Mouse (Mus musculus) lung, embryonic 15.5 days (tissue): ENCODE measurements around the gene Caskin1. TPM values are rescaled to one million over a fixed set of nuclear protein-coding genes. Genes with fewer than 3 reads are reported as not detected.

Experiments used
- ATAC-seq: fragments of 200-750 bp; cut with Nextera tagmentation; 2 replicates; pipeline ENCODE4 v1.8.0; 2017; ENCODE audit warnings: moderate number of reproducible peaks, borderline replicate concordance; ENCODE audit not compliant: low FRiP score, low TSS enrichment; ENCODE audit errors: extremely low read depth
- H3K27ac ChIP-seq: fragments of 300-500 bp; sonication (generic); 2 replicates; pipeline ENCODE4 v1.5.1; 2015; ENCODE audit warnings: moderate library complexity, mild to moderate bottlenecking, inconsistent platforms
- H3K27me3 ChIP-seq: fragments of 300-500 bp; sonication (generic); 2 replicates; pipeline ENCODE4 v1.6.1; 2015; ENCODE audit warnings: inconsistent platforms
- H3K36me3 ChIP-seq: fragments of 300-500 bp; sonication (generic); 2 replicates; pipeline ENCODE4 v1.6.1; 2015; ENCODE audit warnings: inconsistent platforms
- H3K4me1 ChIP-seq: fragments of 300-500 bp; sonication (generic); 2 replicates; pipeline ENCODE4 v1.6.1; 2015; ENCODE audit warnings: inconsistent platforms
- H3K4me2 ChIP-seq: fragments of 300-500 bp; sonication (generic); 2 replicates; pipeline ENCODE4 v1.6.1; 2015; ENCODE audit warnings: inconsistent platforms, mild to moderate bottlenecking, moderate library complexity
- H3K4me3 ChIP-seq: fragments of 300-500 bp; sonication (generic); 2 replicates; pipeline ENCODE4 v1.5.1; 2015; ENCODE audit warnings: mild to moderate bottlenecking, inconsistent platforms
- H3K9ac ChIP-seq: fragments of 300-500 bp; sonication (generic); 2 replicates; pipeline ENCODE4 v1.6.1; 2015; ENCODE audit warnings: inconsistent platforms
- H3K9me3 ChIP-seq: fragments of 300-500 bp; sonication (generic); 2 replicates; pipeline ENCODE4 v1.6.1; 2016; ENCODE audit warnings: inconsistent platforms
- WGBS: fragments of 180-500 bp; shearing (Covaris S2); methylation state at CpG from one replicate; pipeline ENCODE4 v1.1.7; 2015; 5-methylcytosine and 5-hydroxymethylcytosine counted together
- polyA plus RNA-seq: library from polyadenylated mRNA; unstranded; fragments of >200 nt; fragmentation: Nextera tagmentation; extraction: Ambion mirVana; gene quantifications from 2 replicates; pipeline ENCODE4 v1.2.1, GENCODE M21; 2015

Caskin1 gene
- polyA plus RNA-seq, result 0.97 and 1.0 TPM in 2 replicates

DNA sequence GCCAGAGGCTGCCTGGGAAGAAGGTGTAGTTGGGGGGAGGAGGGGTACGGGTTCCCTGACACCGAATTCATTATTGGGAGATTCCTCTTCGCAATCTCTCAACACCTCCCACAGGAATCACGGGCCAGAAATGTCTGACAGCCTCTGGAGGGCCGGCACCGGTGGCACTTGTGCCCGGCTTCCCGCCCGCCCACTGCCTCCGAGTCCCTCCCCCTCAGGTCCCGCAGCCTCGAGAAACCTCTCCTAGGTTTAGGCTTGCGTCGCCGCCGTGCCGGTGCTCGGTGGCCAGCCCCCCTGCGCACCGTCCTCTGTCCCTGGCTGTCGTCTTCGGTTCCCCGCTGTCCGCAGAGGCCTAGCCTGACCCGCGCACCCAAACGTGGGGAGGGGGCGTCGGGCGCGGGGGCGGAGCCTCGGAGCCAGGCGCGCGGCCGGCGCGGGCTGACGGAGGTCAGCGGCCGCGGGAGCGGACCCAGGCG lies at the start of gene Caskin1:
Gene Caskin1, plus strand, starts transcription at position 416 of the 476 bp plus-strand sequence.
- no peak within 1 kb of the TSS for H3K27ac ChIP-seq
- no peaks in the 10 kb centered on the region for H3K9me3 ChIP-seq
- peak within 1 kb of the TSS; percentile 54 for H3K4me3 ChIP-seq
- H3K9ac ChIP-seq, result peak within 1 kb of the TSS; percentile 57
- 2% methylated on average over 44 of the region's 45 CpGs for WGBS
- ATAC-seq, result peak; percentile 43; the same call in 1 of the 2 replicates
- no peaks in the 10 kb centered on the region for H3K36me3 ChIP-seq
- H3K4me1 ChIP-seq, result peaks cover 13% of the 10 kb centered on the region
- peaks cover 44% of the 10 kb centered on the region for H3K27me3 ChIP-seq
- peak within 1 kb of the TSS; percentile 100 for H3K4me2 ChIP-seq

DNA sequence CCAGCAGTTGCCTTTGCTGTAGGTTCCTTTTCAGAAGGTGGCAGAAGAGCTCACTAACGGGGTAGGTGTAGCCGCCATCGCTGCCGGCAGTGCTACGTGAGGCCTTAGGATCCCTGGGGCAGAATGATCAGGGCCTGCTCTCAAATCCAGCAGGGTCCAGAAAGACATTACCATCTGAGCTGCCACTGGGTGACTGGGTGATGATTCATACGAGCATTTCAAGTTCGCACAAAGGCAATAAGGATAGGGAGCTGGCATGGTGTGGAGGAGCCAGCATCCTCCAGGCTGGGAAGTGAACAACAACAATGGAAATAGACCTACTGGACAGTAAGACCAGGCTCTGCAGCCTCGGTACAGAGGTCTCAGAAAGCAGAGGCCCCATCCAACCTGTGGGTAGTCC lies 48.0 kb upstream of the Caskin1 start:
- Histone ChIP-seq H3K4me2 (no peak overlapping the region), H3K36me3 (peaks cover 65% of the 10 kb centered on the region), H3K9ac (no peak overlapping the region), H3K27me3 (no peaks in the 10 kb centered on the region), H3K4me1 (no peaks in the 10 kb centered on the region), H3K4me3 (no peak overlapping the region), H3K9me3 (no peaks in the 10 kb centered on the region), H3K27ac (no peak overlapping the region)
- ATAC-seq, result no peak
- 86% methylated on average over 8 of the region's 8 CpGs for WGBS

DNA sequence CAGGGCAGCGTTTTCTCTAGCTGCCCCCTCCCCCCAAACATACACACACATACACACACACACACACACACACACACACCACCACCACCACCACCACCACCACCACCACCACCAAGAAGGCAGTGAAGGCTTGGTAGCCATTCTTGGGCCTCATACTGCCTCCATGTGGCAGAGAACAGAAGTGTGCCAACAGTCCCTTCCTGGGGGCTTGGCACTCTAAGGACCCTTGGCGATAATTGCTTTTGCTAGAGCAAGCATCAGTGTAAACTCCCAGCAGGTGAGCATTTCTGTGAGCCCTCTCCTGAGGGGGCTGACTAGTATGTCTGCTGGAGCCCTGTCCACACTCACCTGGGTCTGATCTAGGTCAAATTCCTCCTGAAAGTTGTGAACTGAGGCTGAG lies 47.3 kb upstream of the Caskin1 start:
- Histone ChIP-seq H3K4me3 (no peak overlapping the region), H3K27ac (no peak overlapping the region), H3K27me3 (no peaks in the 10 kb centered on the region), H3K4me1 (no peaks in the 10 kb centered on the region), H3K9ac (no peak overlapping the region), H3K9me3 (no peaks in the 10 kb centered on the region), H3K4me2 (no peak overlapping the region), H3K36me3 (peaks cover 70% of the 10 kb centered on the region)
- ATAC-seq, result no peak
- 33% methylated on average over 2 of the region's 2 CpGs for WGBS

DNA sequence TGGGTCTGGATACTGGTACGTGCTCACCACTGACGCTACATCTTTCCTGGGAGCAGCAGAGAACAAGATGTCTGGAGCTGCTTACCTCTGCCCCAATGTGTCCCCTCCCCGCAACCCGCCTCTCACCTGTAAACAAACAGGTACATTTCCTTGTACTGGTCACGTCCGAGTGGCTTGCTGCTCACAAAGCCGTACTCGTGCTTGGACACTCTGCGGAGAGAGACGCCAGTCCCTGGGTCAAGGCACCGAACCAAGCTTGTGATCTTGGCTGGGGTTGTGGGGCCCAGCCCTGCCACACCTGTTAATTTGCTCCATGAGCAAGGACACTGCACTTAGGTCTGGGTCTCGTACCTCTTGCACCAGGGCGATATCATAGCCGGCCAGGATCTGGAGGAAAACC lies 46.3 kb upstream of the Caskin1 start:
- 84% methylated on average over 14 of the region's 14 CpGs for WGBS
- Histone ChIP-seq H3K27me3 (no peaks in the 10 kb centered on the region), H3K27ac (no peak overlapping the region), H3K4me3 (no peak overlapping the region), H3K9ac (no peak overlapping the region), H3K9me3 (no peaks in the 10 kb centered on the region), H3K4me2 (no peak overlapping the region), H3K4me1 (no peaks in the 10 kb centered on the region), H3K36me3 (peaks cover 77% of the 10 kb centered on the region)
- no peak for ATAC-seq

DNA sequence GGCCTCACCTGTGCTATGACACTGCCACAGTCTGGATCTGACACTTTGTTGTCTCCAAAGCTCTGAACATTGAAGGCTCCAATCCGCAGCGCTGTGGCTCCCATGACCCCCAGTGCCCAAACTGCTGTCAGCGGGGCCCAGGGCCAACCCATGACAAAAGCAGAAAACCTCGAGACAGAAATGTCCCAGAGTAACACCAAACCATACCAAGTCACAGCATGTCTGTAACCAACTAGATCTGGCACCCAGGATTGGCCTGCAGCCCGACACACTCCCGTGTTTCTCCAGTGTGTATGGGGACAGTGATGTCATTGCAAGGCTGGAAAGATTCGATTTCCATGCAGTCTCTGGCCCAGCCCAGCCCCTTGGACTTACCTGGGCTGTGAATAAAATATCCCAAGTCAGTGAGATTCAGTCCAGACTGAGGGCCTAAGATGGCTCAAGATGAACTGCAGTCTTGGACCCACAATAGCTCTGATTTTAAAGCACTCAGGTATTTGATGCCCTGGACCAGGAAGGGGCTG lies 45.7 kb upstream of the Caskin1 start, which contains the start of gene Dnase1l2:
Gene Dnase1l2, minus strand, starts transcription at position 474 of the 524 bp plus-strand sequence.
- Histone ChIP-seq H3K4me3 (no peak within 1 kb of the TSS), H3K27me3 (no peaks in the 10 kb centered on the region), H3K9ac (no peak within 1 kb of the TSS), H3K36me3 (peaks cover 77% of the 10 kb centered on the region), H3K27ac (no peak within 1 kb of the TSS), H3K9me3 (no peaks in the 10 kb centered on the region), H3K4me2 (no peak within 1 kb of the TSS), H3K4me1 (no peaks in the 10 kb centered on the region)
- WGBS, result 76% methylated on average over 7 of the region's 7 CpGs
- ATAC-seq, result no peak

DNA sequence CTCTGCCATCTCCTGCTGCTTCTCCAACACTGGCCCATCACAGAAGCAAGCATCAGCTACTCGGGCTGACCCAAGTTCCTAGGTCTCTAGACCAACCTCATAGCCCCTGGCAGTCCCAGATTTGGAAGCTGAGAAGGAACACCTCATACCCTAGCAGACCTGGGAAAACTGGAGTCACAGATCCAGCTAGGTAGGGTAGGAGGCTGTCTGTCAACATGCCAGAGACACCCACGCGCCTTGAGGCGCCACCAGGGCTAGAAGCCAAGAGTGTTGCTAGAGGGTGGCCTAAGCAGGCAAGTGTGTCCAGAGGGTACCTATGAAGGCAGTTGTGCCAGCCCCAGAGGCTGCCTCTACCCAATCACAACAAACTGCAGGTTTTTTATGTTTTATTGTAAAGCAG lies 45.0 kb upstream of the Caskin1 start:
- H3K36me3 ChIP-seq, result peaks cover 77% of the 10 kb centered on the region
- no peaks in the 10 kb centered on the region for H3K4me1 ChIP-seq
- no peaks in the 10 kb centered on the region for H3K9me3 ChIP-seq
- H3K4me3 ChIP-seq, result no peak overlapping the region
- no peak overlapping the region for H3K27ac ChIP-seq
- H3K4me2 ChIP-seq, result no peak overlapping the region
- WGBS, result 75% methylated on average over 4 of the region's 4 CpGs
- no peaks in the 10 kb centered on the region for H3K27me3 ChIP-seq
- H3K9ac ChIP-seq, result no peak overlapping the region
- no peak for ATAC-seq

DNA sequence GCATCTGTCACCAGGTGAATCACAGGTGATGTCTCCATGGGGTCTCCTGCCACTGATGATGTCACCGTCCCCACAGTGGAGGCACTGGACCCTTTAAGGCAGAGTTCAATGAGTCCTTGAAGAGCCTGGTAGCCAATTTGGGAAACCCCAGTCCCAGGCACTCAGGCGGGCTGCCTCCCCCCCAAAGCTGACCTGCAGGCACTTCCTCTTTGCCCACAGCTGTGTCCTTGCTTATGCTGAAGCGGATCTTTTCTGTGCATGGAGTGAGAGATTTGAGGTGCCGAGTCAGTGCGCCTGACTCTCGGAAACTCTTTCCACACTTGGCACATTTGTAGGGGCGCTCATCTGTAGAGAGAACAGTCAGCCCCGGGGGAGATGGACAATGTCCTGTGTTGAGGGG lies 41.8 kb upstream of the Caskin1 start:
- H3K4me1 ChIP-seq, result no peaks in the 10 kb centered on the region
- no peak for ATAC-seq
- no peaks in the 10 kb centered on the region for H3K27me3 ChIP-seq
- H3K36me3 ChIP-seq, result peaks cover 80% of the 10 kb centered on the region
- H3K9me3 ChIP-seq, result no peaks in the 10 kb centered on the region
- no peak overlapping the region for H3K9ac ChIP-seq
- H3K27ac ChIP-seq, result no peak overlapping the region
- H3K4me2 ChIP-seq, result no peak overlapping the region
- 88% methylated on average over 8 of the region's 8 CpGs for WGBS
- no peak overlapping the region for H3K4me3 ChIP-seq

DNA sequence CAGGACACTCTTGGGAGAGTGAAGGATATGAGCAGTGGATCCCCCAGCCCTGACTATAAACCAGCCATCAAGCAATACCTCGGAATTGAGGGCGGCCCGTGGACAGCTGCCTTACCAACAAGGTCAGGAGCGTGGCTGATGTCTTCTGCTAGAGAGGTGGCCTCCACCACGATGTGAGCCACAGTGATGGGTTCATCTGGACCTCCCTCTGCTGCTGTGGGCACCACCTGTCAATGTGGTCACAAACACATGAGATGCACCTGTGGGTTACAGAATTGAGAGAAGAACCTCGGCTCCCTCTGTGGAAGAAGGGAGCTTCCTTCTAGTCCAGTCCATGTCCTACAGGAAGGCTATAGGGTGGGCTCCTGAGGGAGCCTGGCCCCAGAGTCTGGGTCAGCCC lies 38.9 kb upstream of the Caskin1 start:
- no peak overlapping the region for H3K9ac ChIP-seq
- WGBS, result 89% methylated on average over 6 of the region's 6 CpGs
- H3K4me3 ChIP-seq, result no peak overlapping the region
- H3K4me2 ChIP-seq, result no peak overlapping the region
- H3K4me1 ChIP-seq, result peaks cover 14% of the 10 kb centered on the region
- H3K9me3 ChIP-seq, result no peaks in the 10 kb centered on the region
- no peaks in the 10 kb centered on the region for H3K27me3 ChIP-seq
- H3K27ac ChIP-seq, result no peak overlapping the region
- H3K36me3 ChIP-seq, result peaks cover 65% of the 10 kb centered on the region
- ATAC-seq, result no peak

DNA sequence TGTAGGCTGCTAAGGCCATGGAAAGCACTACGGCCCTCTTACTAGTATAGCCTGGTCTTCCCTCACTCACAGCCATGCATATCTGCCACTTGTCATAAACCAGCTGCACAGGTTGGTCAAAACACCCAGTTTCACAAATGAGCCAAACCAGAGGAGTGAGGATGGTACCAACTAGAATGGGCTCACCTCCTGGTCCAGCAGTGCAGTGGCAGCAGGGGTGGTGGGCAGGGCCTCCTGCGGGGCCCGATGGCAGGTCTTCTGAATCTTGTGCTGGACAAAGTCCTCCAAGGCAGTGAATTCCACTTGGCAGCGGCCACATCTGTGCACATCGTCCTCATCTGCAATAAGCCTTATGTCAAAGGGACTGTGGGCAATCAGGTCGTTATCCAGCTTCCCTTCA lies 37.2 kb upstream of the Caskin1 start:
- H3K27me3 ChIP-seq, result no peaks in the 10 kb centered on the region
- peaks cover 18% of the 10 kb centered on the region for H3K4me1 ChIP-seq
- H3K4me2 ChIP-seq, result no peak overlapping the region
- H3K36me3 ChIP-seq, result peaks cover 48% of the 10 kb centered on the region
- ATAC-seq, result no peak
- H3K4me3 ChIP-seq, result no peak overlapping the region
- H3K9ac ChIP-seq, result no peak overlapping the region
- H3K9me3 ChIP-seq, result no peaks in the 10 kb centered on the region
- WGBS, result 90% methylated on average over 6 of the region's 6 CpGs
- H3K27ac ChIP-seq, result no peak overlapping the region

DNA sequence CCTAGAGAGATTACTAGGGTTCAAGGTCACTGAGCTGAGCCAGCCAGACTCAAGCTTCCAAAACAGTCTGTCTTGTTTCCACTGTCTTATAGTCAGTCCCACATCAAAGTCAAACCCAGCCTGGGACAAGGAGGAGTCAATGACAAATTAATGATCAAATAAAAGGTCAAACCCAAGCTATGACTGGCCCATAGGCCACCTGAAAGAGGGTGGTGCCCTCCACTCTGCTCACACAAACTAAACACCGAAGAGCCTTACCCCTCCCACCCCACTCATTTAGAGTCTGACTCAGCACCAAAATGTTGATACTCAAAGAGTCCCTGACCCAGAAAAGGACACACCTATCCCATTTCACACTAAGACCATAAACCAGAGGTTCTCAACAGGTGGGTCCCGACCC lies 35.0 kb upstream of the Caskin1 start:
- ATAC-seq, result no peak
- no peaks in the 10 kb centered on the region for H3K27me3 ChIP-seq
- H3K4me3 ChIP-seq, result no peak overlapping the region
- no peaks in the 10 kb centered on the region for H3K9me3 ChIP-seq
- no peak overlapping the region for H3K4me2 ChIP-seq
- 77% methylated on average over 2 of the region's 2 CpGs for WGBS
- no peak overlapping the region for H3K27ac ChIP-seq
- peaks cover 18% of the 10 kb centered on the region for H3K4me1 ChIP-seq
- H3K9ac ChIP-seq, result no peak overlapping the region
- H3K36me3 ChIP-seq, result peaks cover 27% of the 10 kb centered on the region

DNA sequence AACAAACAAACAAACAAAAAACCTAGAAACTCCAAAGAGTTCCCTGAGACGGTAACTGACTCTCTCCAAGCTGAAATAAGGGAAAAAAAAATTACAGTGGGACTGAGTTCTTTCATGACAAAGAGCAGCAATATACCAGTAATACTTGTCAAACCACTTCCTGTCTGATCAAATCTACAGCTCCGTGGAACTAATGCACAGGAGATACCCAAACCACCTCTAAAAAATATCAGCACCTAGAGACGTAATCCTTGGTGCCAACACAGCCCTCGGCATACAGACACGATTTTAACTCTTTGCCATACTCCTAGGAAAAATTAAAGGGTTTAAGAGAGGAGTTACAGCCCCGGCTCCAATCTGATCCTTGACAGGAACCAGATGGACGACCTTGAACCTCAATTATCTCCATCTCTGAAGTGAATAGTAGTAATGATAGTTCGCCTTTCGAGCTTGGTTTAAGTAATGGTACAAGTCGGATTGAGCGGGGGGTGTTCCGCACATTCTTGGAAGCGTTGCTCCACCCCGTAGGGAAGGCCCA lies 34.1 kb upstream of the Caskin1 start:
- Histone ChIP-seq H3K9me3 (no peaks in the 10 kb centered on the region), H3K4me2 (peak overlapping the region; percentile 62), H3K4me1 (peaks cover 18% of the 10 kb centered on the region), H3K9ac (peak overlapping the region; percentile 86), H3K27ac (peak overlapping the region; percentile 97), H3K36me3 (peaks cover 19% of the 10 kb centered on the region), H3K27me3 (no peaks in the 10 kb centered on the region), H3K4me3 (peak overlapping the region; percentile 79)
- no peak for ATAC-seq
- under 1% methylated on average over 14 of the region's 14 CpGs for WGBS

DNA sequence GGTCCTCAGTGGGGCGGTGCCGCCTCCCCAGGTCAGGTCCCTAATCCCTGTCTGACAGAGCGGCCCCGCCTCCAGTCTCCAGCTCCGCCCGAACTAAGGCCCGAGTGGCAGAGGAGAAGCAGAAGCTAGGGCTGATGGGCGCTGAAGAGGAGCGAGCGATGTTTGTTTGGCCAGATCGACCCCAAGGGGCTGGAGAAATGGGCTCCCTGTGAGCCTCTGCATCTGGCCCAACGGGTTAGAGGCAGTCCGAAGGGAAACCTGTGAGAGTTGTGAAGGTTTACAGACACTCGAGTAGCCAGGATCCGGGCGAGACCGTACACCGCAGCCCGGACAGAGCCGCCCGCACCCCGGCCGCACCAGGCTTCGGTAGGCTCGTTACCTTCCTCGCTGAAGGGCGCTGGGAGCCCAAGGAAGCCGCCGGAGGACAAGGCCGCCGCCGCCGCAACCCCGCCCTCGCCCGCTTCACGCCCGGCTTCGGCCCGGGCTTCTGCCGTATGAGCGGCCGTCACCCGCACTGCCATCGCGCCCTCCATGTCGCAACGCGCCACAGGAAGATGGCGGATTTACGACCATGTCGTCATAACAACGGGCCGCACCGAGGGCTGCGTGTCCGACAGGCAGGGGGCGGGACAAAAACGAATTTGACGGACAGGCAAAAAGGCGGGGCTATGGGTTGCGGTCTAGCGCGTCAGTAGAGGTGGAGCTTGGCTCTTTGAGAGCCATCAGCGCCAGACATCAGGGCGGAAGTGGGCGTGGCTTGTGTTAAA lies 33.5 kb upstream of the Caskin1 start:
- Histone ChIP-seq H3K4me1 (peaks cover 18% of the 10 kb centered on the region), H3K27ac (peak overlapping the region; percentile 97), H3K27me3 (no peaks in the 10 kb centered on the region), H3K4me3 (peak overlapping the region; percentile 79), H3K9ac (peak overlapping the region; percentile 86), H3K4me2 (peak overlapping the region; percentile 62), H3K9me3 (no peaks in the 10 kb centered on the region), H3K36me3 (peaks cover 13% of the 10 kb centered on the region)
- ATAC-seq, result peak; percentile 94
- under 1% methylated on average over 67 of the region's 67 CpGs for WGBS
